Mouse (Mus musculus): ENCODE data around the gene Dmrtb1.

DNA sequence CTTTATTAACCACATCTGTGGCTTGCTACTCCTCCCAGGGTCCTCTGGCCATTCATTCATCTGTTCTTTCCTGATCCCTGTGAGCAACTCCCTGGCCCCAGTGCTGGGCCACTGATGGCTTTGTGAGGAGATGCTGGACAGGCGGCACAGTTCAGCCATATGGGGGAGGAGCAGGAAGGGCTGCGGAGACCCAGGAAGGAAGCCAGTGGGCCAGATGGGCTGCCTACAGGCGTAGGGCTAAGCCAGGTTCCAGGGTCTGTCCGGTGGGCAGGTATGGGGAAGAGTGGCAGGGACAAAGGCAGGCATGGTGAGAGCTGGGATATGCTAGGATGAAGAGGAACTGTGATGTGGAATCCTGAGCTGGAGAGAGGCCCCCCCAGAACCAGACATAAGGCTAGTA lies 55.8 kb downstream of the Dmrtb1 start:
- no peak for TF ChIP-seq POLR2A (IDR thresholded peaks at IDR 0.05; ENCODE audit: borderline replicate concordance, control insufficient read depth, low read depth, low read length)
- TF ChIP-seq CTCF (IDR thresholded peaks at IDR 0.05; ENCODE audit: control insufficient read depth, insufficient read depth, low read length) = no peak

All from bone marrow, adult 2 months (tissue).